Mouse (Mus musculus): ENCODE measurements at regions not wholly inside any gene's neighbourhood (a gene's known extent, or its start where the extent isn't known, plus 50 kb on each side); places are given as distances from the start of the nearest gene placed in this dataset.
A peak's percentile ranks its signal among the peaks of the same experiment; 100 is the strongest.

GRCm38 (mm10) chr8:103339042-103339441, 553.6 kb upstream of the Cdh11 start:
- Histone ChIP-seq H3K27me3 (no peaks in the 10 kb centered on the region), H3K27ac (replicated peaks) (no peak overlapping the region), H3K4me1 (no peaks in the 10 kb centered on the region), H3K4me2 (replicated peaks) (no peak overlapping the region), H3K9ac (replicated peaks) (no peak overlapping the region), H3K4me3 (no peak overlapping the region), H3K9me3 (no peaks in the 10 kb centered on the region), H3K36me3 (no peaks in the 10 kb centered on the region)
- WGBS, result 88% methylated on average over 2 of the region's 2 CpGs
- ATAC-seq (ENCODE audit: low FRiP score, low read depth), result no peak

GRCm38 (mm10) chr8:103339951-103340350, 554.5 kb upstream of the Cdh11 start:
- no peak overlapping the region for H3K9ac ChIP-seq (replicated peaks)
- ATAC-seq (ENCODE audit: low FRiP score, low read depth), result no peak
- H3K4me1 ChIP-seq, result no peaks in the 10 kb centered on the region
- no peak overlapping the region for H3K4me3 ChIP-seq
- H3K9me3 ChIP-seq, result no peaks in the 10 kb centered on the region
- H3K27ac ChIP-seq (replicated peaks), result no peak overlapping the region
- 93% methylated on average over 5 of the region's 5 CpGs for WGBS
- H3K27me3 ChIP-seq, result no peaks in the 10 kb centered on the region
- H3K36me3 ChIP-seq, result no peaks in the 10 kb centered on the region
- no peak overlapping the region for H3K4me2 ChIP-seq (replicated peaks)

GRCm38 (mm10) chr8:103343891-103344290, 558.4 kb upstream of the Cdh11 start:
- Histone ChIP-seq H3K9me3 (no peaks in the 10 kb centered on the region), H3K36me3 (no peaks in the 10 kb centered on the region), H3K4me1 (no peaks in the 10 kb centered on the region), H3K27me3 (no peaks in the 10 kb centered on the region), H3K27ac (replicated peaks) (no peak overlapping the region), H3K9ac (replicated peaks) (no peak overlapping the region), H3K4me3 (no peak overlapping the region), H3K4me2 (replicated peaks) (no peak overlapping the region)
- no peak for ATAC-seq (ENCODE audit: low FRiP score, low read depth)
- WGBS, result 93% methylated on average over 3 of the region's 3 CpGs

- Histone ChIP-seq H3K4me2 (replicated peaks) (no peak overlapping the region), H3K9me3 (no peaks in the 10 kb centered on the region), H3K4me3 (no peak overlapping the region), H3K4me1 (no peaks in the 10 kb centered on the region), H3K27me3 (no peaks in the 10 kb centered on the region), H3K36me3 (no peaks in the 10 kb centered on the region), H3K27ac (replicated peaks) (no peak overlapping the region), H3K9ac (replicated peaks) (no peak overlapping the region)
- WGBS, result 89% methylated on average over 2 of the region's 2 CpGs
- no peak for ATAC-seq (ENCODE audit: low FRiP score, low read depth)
Measured at GRCm38 (mm10) chr8:103344871-103345270, 559.4 kb upstream of the Cdh11 start.

- Histone ChIP-seq H3K27ac (replicated peaks) (no peak overlapping the region), H3K36me3 (no peaks in the 10 kb centered on the region), H3K4me3 (no peak overlapping the region), H3K4me2 (replicated peaks) (no peak overlapping the region), H3K9ac (replicated peaks) (no peak overlapping the region), H3K4me1 (no peaks in the 10 kb centered on the region), H3K9me3 (no peaks in the 10 kb centered on the region), H3K27me3 (no peaks in the 10 kb centered on the region)
- 70% methylated on average over 7 of the region's 7 CpGs for WGBS
- no peak for ATAC-seq (ENCODE audit: low FRiP score, low read depth)
Measured at GRCm38 (mm10) chr8:103347158-103347871, 561.9 kb upstream of the Cdh11 start.

- H3K36me3 ChIP-seq, result no peaks in the 10 kb centered on the region
- 75% methylated on average over 3 of the region's 3 CpGs for WGBS
- H3K9ac ChIP-seq (replicated peaks), result no peak overlapping the region
Measured at GRCm38 (mm10) chr8:103361713-103362112, 576.3 kb upstream of the Cdh11 start.

GRCm38 (mm10) chr8:103370394-103370793, 585.0 kb upstream of the Cdh11 start:
- H3K27ac ChIP-seq (replicated peaks), result no peak overlapping the region
- no peaks in the 10 kb centered on the region for H3K27me3 ChIP-seq
- 38% methylated on average over 2 of the region's 2 CpGs for WGBS
- no peak overlapping the region for H3K4me2 ChIP-seq (replicated peaks)
- H3K36me3 ChIP-seq, result no peaks in the 10 kb centered on the region
- no peak for ATAC-seq (ENCODE audit: low FRiP score, low read depth)
- H3K9me3 ChIP-seq, result no peaks in the 10 kb centered on the region
- H3K4me1 ChIP-seq, result no peaks in the 10 kb centered on the region
- no peak overlapping the region for H3K9ac ChIP-seq (replicated peaks)
- no peak overlapping the region for H3K4me3 ChIP-seq

More at GRCm38 (mm10) chr8:103361713-103362112, 576.3 kb upstream of the Cdh11 start:
- H3K27ac ChIP-seq (replicated peaks), result no peak overlapping the region
- H3K4me3 ChIP-seq, result no peak overlapping the region
- H3K9me3 ChIP-seq, result no peaks in the 10 kb centered on the region
- ATAC-seq (ENCODE audit: low FRiP score, low read depth), result no peak
- H3K4me2 ChIP-seq (replicated peaks), result no peak overlapping the region
- no peaks in the 10 kb centered on the region for H3K27me3 ChIP-seq
- H3K4me1 ChIP-seq, result no peaks in the 10 kb centered on the region

GRCm38 (mm10) chr8:103373007-103373406, 587.6 kb upstream of the Cdh11 start:
- Histone ChIP-seq H3K36me3 (no peaks in the 10 kb centered on the region), H3K27me3 (no peaks in the 10 kb centered on the region), H3K9me3 (no peaks in the 10 kb centered on the region), H3K27ac (replicated peaks) (no peak overlapping the region), H3K4me3 (no peak overlapping the region), H3K4me1 (no peaks in the 10 kb centered on the region), H3K9ac (replicated peaks) (no peak overlapping the region), H3K4me2 (replicated peaks) (no peak overlapping the region)
- WGBS, result 77% methylated on average over 1 of the region's 1 CpGs
- no peak for ATAC-seq (ENCODE audit: low FRiP score, low read depth)

GRCm38 (mm10) chr8:103374151-103374550, 588.7 kb upstream of the Cdh11 start:
- Histone ChIP-seq H3K9me3 (no peaks in the 10 kb centered on the region), H3K9ac (replicated peaks) (no peak overlapping the region), H3K4me3 (no peak overlapping the region), H3K27me3 (no peaks in the 10 kb centered on the region), H3K4me1 (no peaks in the 10 kb centered on the region), H3K27ac (replicated peaks) (no peak overlapping the region), H3K4me2 (replicated peaks) (no peak overlapping the region), H3K36me3 (no peaks in the 10 kb centered on the region)
- 84% methylated on average over 4 of the region's 4 CpGs for WGBS
- ATAC-seq (ENCODE audit: low FRiP score, low read depth), result no peak

- Histone ChIP-seq H3K27ac (replicated peaks) (no peak overlapping the region), H3K27me3 (no peaks in the 10 kb centered on the region), H3K36me3 (no peaks in the 10 kb centered on the region), H3K4me1 (no peaks in the 10 kb centered on the region), H3K4me3 (no peak overlapping the region), H3K9me3 (no peaks in the 10 kb centered on the region), H3K9ac (replicated peaks) (no peak overlapping the region), H3K4me2 (replicated peaks) (no peak overlapping the region)
- WGBS, result 58% methylated on average over 3 of the region's 3 CpGs
- no peak for ATAC-seq (ENCODE audit: low FRiP score, low read depth)
Measured at GRCm38 (mm10) chr8:103378545-103378944, 593.1 kb upstream of the Cdh11 start.

GRCm38 (mm10) chr8:103381575-103381974, 596.1 kb upstream of the Cdh11 start:
- no peak for ATAC-seq (ENCODE audit: low FRiP score, low read depth)
- no peaks in the 10 kb centered on the region for H3K9me3 ChIP-seq
- H3K4me1 ChIP-seq, result no peaks in the 10 kb centered on the region
- no peaks in the 10 kb centered on the region for H3K36me3 ChIP-seq
- H3K27ac ChIP-seq (replicated peaks), result no peak overlapping the region
- no peak overlapping the region for H3K4me2 ChIP-seq (replicated peaks)
- H3K4me3 ChIP-seq, result no peak overlapping the region
- no peak overlapping the region for H3K9ac ChIP-seq (replicated peaks)
- 85% methylated on average over 3 of the region's 3 CpGs for WGBS
- no peaks in the 10 kb centered on the region for H3K27me3 ChIP-seq

- Histone ChIP-seq H3K27ac (replicated peaks) (no peak overlapping the region), H3K27me3 (no peaks in the 10 kb centered on the region), H3K9me3 (no peaks in the 10 kb centered on the region), H3K36me3 (no peaks in the 10 kb centered on the region), H3K9ac (replicated peaks) (no peak overlapping the region), H3K4me3 (no peak overlapping the region), H3K4me1 (peaks cover 5% of the 10 kb centered on the region), H3K4me2 (replicated peaks) (no peak overlapping the region)
- ATAC-seq (ENCODE audit: low FRiP score, low read depth), result no peak; the same call in 1 of the 2 replicates
- 80% methylated on average over 6 of the region's 6 CpGs for WGBS
Measured at GRCm38 (mm10) chr8:103391359-103391758, 605.9 kb upstream of the Cdh11 start.

GRCm38 (mm10) chr8:103395316-103395715, 609.9 kb upstream of the Cdh11 start:
- Histone ChIP-seq H3K4me1 (peaks cover 5% of the 10 kb centered on the region), H3K9me3 (no peaks in the 10 kb centered on the region), H3K27me3 (0 out of 2 replicates have a peak, but pooled peaks cover 5% of the 10 kb centered on the region), H3K36me3 (no peaks in the 10 kb centered on the region), H3K27ac (replicated peaks) (no peak overlapping the region), H3K9ac (replicated peaks) (no peak overlapping the region), H3K4me3 (no peak overlapping the region), H3K4me2 (replicated peaks) (no peak overlapping the region)
- ATAC-seq (ENCODE audit: low FRiP score, low read depth), result 0 out of 2 replicates have a peak, but pooled peaks have one; percentile 16
- 10% methylated on average over 4 of the region's 4 CpGs for WGBS
